Mouse (Mus musculus): Measurements from ENCODE around the gene Pign. TPM values are rescaled to one million over a fixed set of nuclear protein-coding genes. Genes with fewer than 3 reads are reported as not detected.

The Pign gene
- total RNA-seq, 1 experiment from 2014 or later: 49.0 TPM

DNA sequence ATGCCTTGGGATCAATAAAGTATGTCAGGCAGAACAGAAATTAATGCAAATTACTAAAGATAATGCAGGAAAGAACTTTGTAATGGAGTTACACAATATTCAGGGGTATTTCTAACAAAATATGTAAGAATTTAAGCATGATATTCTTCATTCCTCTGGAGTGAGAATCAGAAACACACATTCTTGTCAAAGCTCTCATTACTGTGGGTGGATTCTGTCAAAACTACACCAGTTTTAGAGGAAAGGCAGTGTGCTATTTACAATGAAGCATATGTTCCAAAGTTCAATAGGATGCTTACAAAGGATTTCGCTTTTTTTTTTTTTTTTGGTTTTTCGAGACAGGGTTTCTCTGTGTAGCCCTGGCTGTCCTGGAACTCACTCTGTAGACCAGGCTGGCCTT, 82.6 kb downstream of the Pign start:
- no peak for ATAC-seq (ENCODE audit: extremely low read depth, insufficient number of reproducible peaks, low FRiP score, poor library complexity, severe bottlenecking)

DNA sequence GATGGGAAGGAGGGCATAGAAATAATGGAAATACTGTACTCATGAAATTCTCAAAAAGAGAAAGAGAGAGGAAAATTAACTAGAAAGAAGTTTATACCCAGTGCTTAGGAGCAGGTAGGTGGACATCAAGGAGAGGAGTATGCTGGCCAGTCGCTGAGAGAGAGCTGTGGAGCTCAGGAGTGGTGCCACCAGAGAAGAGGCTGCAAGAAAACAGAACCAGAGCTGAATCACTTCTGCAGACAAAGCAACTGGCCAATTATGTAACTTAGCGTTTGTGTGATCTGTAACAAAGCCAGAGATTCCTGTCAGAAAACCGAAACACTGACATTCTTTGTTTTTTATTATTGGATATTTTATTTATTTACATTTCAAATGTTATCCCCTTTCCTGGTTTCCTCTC, 97.4 kb downstream of the Pign start:
- no peak for ATAC-seq (ENCODE audit: extremely low read depth, insufficient number of reproducible peaks, low FRiP score, poor library complexity, severe bottlenecking)

DNA sequence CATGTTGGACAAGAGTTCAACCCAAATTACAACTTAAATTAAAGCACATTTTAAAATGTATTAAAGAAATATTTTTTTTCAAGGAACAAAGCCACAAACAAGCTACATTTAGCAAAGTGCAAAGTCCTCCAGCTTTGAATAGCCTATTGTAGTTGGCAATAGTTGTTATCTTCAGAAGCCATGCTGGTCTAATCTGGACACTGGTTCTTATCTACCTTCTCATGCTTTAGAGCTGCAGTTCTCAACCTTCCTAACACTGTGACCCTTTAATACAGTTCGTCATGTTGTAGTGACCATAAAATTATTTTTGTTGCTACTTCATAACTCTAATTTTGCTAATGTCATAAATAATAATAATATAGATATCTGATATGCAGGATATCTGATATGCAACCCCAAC, 99.2 kb downstream of the Pign start:
- ATAC-seq (ENCODE audit: extremely low read depth, insufficient number of reproducible peaks, low FRiP score, poor library complexity, severe bottlenecking): no peak

DNA sequence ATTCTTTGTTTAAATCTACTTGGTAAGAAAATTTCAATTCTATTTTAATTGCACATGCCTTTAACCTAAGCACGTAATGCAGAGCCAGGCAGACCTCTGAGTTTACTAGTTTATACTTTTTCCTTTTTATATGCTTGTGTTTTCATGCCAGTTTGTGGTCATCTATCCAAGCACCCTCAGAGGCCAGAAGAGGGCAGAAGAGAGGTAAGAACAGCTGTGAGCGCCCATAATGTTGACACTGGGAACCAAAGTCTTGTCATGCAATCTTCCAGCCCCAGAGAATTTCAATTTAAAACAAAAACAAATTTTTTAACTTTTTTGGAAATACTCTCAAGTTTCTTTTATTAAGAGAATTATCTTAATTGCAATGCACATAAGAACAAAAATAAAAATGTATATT, 99.7 kb downstream of the Pign start:
- no peak for ATAC-seq (ENCODE audit: extremely low read depth, insufficient number of reproducible peaks, low FRiP score, poor library complexity, severe bottlenecking)

DNA sequence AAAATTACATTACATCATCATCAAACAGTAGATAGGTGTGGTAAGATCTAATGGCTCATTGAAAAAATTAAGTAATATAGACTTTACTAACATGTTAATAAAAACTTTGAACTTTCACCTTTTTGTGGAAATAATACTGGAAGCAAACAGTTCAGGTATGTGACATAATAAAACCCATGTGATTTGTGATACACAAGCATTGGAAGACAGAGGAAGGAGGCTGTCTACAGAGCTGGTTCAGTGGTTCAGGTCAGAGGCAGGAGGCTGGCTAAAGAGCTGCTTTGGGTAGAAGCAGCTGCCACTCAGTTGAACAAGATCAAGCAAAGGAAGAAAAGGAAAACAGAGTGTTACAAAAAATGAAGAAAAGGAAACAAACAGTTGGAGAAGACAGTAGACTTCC, 107.4 kb downstream of the Pign start:
- ATAC-seq (ENCODE audit: extremely low read depth, insufficient number of reproducible peaks, low FRiP score, poor library complexity, severe bottlenecking): no peak

DNA sequence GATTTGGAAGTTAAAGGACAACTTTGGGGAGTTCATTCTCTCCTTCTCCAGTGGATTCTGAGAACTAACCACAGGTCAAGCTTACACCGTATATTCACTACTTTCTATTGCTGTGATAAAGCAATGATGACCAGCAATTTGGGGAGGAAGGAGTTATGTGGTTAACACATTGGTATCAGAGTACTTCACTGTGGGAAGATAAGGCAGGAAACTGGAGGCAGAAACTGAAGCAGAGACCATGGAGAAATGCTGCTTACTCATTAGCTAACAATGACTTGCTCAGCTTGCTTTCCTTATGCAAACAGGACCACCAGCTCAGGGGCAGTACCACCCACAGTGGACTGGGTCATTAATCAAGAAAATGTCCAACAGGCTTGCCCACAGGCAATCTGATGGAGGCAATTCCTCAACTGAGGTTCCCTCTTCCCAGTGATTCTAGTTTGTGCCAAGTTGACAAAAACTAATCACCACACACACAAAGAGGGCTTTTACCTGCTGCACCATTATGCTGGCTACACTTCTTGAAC, 108.2 kb downstream of the Pign start:
- no peak for ATAC-seq (ENCODE audit: extremely low read depth, insufficient number of reproducible peaks, low FRiP score, poor library complexity, severe bottlenecking)

DNA sequence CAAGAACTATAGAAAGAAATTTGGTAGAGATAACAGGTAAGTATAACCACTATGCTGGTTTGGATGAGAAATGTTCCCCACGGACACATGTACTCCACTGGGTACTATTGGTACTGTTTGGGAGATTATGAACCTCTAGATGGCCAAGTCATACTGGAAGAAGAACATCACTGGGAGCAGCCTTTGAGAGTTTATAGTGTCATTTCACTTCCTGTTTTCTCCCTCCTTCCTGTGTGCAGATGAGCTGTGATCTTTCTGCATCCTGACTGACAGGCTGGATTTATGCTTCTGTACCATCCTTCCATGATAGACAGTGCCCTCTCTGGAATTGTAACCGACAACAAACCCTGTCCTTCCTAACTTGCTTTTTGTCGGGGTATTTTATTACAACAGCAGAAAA, 110.3 kb downstream of the Pign start:
- ATAC-seq (ENCODE audit: extremely low read depth, insufficient number of reproducible peaks, low FRiP score, poor library complexity, severe bottlenecking): no peak

DNA sequence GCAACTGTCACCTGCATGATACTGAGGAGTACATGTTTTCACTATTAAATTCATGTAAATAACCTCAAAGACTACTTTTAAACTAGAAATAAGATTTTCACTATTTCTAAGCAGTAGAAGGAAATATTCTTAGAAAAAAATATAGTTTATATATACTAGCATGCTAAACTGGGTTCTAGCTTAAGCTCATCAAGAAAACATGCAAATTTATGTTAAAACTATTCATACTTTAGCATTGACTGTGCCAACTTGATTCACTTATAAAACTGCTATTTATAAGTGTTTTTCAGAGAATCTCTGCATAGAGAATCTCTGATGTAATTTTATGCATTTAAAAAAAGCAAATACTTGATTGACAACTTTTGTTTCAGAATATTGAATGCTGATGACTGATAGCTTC, 113.3 kb downstream of the Pign start:
- no peak for ATAC-seq (ENCODE audit: extremely low read depth, insufficient number of reproducible peaks, low FRiP score, poor library complexity, severe bottlenecking)

DNA sequence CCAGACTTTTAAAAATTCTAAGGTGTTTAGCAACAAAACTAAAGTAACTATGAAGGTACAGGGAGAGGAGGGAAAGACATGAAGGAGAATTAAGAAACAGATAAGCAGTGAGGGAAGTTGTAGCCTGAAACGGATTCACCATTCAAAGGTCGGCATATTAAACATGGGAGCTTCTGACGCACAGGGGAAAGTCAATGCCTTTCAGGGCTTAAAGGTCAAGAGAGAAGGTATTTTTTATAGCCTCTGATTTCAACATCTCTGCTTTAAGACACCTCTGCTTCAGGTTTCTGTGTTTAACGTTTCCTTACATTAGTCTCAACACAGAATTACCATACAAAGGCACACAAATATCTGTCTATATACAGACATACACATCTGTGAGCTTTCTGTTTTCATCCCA, 113.8 kb downstream of the Pign start:
- no peak for ATAC-seq (ENCODE audit: extremely low read depth, insufficient number of reproducible peaks, low FRiP score, poor library complexity, severe bottlenecking)

DNA sequence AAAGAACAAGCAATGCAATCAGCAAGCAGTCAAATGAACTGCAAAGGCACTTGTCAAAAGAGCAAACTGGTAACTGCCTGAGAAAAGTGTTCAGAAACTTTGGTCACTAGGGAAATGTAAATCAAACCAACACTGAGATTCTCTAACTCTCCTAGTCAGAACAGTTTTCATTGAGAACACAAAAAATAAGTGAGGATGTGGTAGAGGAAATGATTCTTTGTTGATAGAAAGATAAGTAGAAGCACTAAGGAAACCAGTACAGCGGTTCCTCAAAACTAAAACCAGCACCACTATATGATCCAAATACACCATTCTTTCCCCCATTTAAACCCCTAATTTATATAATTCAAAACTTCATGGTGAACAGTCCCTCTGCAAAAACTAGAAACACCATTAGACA, 120.4 kb downstream of the Pign start:
- no peak for ATAC-seq (ENCODE audit: extremely low read depth, insufficient number of reproducible peaks, low FRiP score, poor library complexity, severe bottlenecking)

DNA sequence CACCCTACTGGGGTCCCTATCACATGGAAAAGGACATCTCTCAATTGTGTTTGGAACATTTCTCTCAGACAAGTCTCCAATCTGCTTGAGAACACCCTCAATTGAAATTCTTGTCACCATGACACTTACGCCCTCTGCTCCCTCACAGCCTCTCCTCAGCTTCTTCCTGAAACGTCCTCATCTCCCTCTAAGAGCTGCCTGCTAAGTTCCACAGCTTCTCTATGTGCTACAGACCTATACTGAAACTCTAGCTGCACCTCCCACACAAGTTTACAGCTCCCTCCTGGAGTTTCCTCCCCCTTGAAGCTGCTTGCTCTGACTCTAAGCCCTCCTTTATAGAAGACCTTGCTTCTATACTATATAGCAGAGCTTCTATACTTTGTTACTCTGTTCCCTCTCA, 139.7 kb downstream of the Pign start:
- no peak for ATAC-seq (ENCODE audit: extremely low read depth, insufficient number of reproducible peaks, low FRiP score, poor library complexity, severe bottlenecking)

DNA sequence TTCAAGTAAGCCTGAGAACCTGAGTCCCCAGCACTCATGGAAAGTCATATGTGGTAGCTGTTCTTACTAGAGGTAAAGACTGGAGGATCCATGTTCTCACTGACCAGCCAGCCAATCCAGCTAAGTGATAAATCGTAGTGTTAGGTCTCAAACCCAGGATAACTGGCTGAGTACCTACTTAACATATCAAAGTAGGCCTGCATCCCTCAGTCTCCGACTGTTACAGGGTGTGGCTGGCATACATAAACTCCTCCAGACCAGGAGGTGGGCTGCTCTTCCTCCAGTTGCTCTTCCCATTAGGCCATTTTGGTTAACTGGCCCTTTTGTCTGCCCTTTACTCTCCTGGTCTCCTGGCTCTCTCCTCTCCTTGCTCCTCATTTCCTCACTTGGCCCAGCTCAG, 141.2 kb downstream of the Pign start:
- ATAC-seq (ENCODE audit: extremely low read depth, insufficient number of reproducible peaks, low FRiP score, poor library complexity, severe bottlenecking): no peak

DNA sequence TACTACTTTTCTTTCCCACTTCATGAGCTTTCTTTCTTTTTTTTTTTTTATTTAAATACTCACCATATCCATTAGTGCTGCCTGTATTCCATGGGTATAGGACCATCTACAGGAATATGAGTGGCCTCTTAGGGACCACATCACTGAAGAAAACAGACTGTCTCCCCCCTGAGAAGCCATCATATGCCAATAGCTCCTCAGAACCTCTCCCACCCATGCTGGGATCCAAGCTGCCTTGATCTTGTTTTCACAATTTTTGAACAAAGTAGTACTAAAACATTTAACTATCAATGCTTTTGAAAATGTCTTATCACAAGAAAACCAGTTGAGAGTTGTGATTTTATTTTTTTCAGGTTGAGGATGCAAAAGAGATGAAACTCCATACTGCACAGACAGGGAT, 145.4 kb downstream of the Pign start:
- ATAC-seq (ENCODE audit: extremely low read depth, insufficient number of reproducible peaks, low FRiP score, poor library complexity, severe bottlenecking): no peak

DNA sequence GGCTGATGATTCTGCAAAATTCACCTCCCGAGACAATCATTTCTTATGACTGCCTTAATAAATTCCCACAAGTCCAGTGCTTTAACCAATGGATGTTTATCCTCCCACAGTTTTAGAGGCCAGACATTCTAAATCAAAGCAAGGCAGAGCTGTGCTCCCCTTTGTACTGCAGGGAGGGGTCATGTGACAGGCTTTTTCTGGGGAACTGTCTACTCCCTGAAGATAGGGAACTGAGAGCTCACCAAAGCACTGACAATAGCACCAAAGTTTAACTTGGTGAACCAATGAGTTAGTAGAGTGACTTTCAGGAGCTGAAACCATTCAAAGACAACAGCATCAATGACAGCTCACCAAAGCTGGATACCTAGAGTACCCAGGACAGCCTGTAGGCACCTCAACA, 156.4 kb downstream of the Pign start:
- ATAC-seq (ENCODE audit: extremely low read depth, insufficient number of reproducible peaks, low FRiP score, poor library complexity, severe bottlenecking): no peak

DNA sequence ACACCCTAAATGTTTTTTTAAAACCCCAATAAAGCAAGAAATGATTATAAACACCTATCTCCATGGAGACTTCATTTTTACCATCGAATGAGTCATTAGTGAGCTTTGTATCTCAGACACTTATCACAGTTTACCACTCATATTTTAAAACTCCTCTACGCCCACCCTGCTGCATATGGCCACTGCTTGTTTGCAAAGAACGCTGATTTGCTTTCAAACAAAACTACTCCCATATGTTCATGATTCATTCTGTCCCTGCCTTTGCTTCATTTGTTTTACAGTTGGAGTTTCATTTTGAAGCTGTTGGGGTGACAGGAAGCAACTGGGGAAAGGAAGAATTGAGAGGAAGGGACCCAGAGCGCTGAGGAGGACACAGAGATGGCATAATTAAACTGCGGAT, 170.9 kb downstream of the Pign start:
- ATAC-seq (ENCODE audit: extremely low read depth, insufficient number of reproducible peaks, low FRiP score, poor library complexity, severe bottlenecking): no peak

DNA sequence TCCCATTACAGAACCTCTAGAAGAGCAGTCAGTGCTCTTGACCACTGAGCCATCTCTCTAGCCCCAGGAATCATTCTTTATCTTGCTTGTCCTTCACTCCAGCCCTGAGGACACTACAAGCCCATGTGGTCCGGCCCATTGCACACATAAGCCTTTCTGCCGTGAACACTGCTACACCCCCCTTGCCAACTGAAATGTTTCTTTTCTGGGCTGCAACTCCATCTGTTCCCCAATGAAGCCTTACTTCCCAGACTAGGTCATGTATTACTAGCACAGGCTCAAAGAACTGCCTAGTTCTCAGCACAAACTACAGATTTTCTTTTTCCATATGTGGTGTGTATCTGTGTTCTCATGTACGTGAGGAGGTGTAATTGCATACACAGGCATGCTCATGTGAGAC, 174.0 kb downstream of the Pign start:
- ATAC-seq (ENCODE audit: extremely low read depth, insufficient number of reproducible peaks, low FRiP score, poor library complexity, severe bottlenecking): no peak

DNA sequence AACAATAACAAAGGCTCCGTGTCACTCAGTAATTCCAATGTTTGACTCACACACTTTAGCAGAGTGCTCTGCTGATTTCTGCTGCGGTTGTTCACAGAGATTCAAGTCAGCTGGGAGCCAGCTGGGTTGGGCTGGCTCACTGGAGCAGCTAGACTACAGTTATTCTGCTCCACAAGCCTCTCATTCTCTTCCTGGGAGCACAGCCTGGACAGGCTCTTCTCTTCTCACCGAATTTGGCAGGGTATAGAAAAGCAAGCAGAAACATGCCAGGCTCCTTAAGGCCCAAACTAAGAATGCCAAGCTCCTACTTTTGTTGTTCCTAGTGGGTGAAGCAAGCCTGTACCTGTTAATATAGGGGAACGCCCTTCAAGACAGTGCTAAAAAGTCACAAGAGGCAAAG, 176.4 kb downstream of the Pign start:
- no peak for ATAC-seq (ENCODE audit: extremely low read depth, insufficient number of reproducible peaks, low FRiP score, poor library complexity, severe bottlenecking)

Other genes starting within 250 kb of the Pign start
- gene Relch, start 184 bp upstream of the Pign start, total RNA-seq (2017): 79.4 and 80.3 TPM in 2 replicates
- gene Tnfrsf11a, start 117.0 kb upstream of the Pign start, total RNA-seq (2017): 0.47 and 0.61 TPM in 2 replicates